Mouse (Mus musculus): Measurements from ENCODE around the gene Grsf1. TPM values are rescaled to one million over a fixed set of nuclear protein-coding genes. Genes with fewer than 3 reads are reported as not detected.

Gene Grsf1
- total RNA-seq (2021), result 100 to 1,000 TPM; 120 to 143 TPM
- long read RNA-seq, experiment 1, transcript Grsf1-202 (10 exons, 2,286 nt), result minor isoform, 5 of 107 reads
- long read RNA-seq, experiment 1, transcript Grsf1-201 (10 exons, 2,538 nt), result major isoform, 86 of 107 reads
- long read RNA-seq, experiment 1, partial matches to known transcripts, result 5 of 107 reads
- long read RNA-seq, experiment 1, other reads (novel, unspliced or antisense), result 11 of 107 reads
- long read RNA-seq, experiment 2, transcript Grsf1-202 (10 exons, 2,286 nt), result minor isoform, 8 of 236 reads
- long read RNA-seq, experiment 2, transcript Grsf1-201 (10 exons, 2,538 nt), result major isoform, 195 of 236 reads
- long read RNA-seq, experiment 2, partial matches to known transcripts, result 11 of 236 reads
- long read RNA-seq, experiment 2, other reads (novel, unspliced or antisense), result 22 of 236 reads

DNA sequence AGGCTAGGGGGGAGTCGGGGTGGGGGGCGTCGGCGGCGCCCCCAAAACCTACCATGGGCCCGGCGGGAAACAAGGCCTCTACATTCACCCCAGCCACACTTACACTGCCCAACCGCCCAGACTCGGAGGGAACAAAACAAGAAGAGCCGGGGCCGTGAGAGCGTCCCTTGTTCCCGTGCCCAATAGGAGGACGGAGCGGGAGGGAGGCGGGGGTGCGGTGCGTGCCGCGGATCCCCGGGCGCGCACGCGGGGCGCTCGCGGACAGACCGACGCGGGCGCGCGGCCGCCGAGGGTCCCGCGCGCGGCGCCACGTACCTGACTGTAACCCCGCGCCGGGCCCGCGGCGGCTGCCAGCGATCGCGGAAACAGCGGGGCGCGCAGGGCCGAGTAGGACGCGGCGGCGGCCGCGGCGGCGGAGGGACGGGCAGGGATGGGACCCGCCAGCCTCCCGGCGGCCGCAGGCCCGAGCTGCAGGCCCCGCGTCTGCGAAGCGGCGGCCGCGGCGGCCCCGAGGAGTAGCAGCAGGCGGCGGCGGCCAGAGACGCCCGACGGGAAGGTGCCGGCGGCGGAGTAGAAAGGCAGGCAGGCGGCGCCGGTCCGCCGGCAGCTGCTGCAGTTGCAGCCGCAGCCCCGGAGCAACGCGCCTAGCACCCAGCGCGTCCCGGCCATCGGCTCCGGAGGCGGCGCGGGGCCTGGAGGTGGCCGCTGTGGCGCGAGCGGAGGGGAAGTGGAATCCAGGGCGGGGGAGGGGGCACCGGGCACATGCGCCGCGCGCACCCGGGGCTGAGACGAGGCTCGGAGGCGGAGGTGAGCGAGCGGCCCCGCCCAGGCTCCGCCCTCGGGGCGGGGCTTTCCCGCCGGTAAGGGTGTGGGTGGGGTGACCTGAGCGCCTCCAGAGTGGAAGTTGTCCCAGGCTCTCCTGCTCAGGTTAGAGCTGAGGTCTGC, at the start of gene Grsf1:
TSS of gene Grsf1 (minus strand) at position 729 of the 945 bp plus-strand sequence.
- DNase-seq (ENCODE audit: low spot score in 2 of 2), result peak; percentile 90 to 91

DNA sequence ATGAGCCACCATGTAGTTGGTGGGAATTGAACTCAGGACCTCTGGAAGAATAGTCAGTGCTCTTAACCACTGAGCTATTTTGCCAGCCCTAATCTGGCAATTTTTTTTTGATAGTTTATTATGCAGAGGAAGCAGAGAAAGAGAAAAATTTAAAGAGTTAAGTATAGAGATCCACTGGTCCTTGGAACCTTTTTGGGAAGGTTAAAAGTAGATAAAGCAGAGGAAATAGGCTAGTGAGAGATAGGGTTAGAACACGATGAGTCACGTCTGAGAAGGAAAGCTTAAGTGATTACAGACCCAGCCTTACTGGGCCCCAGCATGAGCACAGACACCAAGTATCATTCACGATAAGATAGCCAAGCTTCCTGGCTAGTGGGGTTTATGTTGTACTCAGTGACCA, 48.1 kb upstream of the Grsf1 start:
- no peak for DNase-seq (ENCODE audit: low spot score in 2 of 2)

DNA sequence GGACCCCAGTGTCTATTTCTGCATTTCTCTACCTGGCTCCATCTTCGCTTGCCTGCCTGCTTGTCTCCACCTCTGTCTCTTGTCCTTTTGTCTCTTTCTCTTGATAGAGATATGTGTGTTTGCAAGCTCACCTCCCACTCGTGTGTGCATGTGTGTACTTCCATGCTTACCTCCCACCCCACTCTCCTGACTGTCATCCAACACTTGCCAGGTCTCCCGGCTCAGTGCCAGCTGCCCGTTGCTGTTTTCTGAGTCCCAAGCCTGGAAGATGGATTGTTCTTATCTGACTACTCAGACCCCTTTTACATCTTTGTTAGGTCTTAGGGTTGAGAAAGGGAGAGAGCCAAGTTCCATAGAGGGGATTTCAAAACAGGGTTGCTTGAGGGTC, 46.2 kb upstream of the Grsf1 start:
- peak; percentile 12 to 32 for DNase-seq (ENCODE audit: low spot score in 2 of 2)

DNA sequence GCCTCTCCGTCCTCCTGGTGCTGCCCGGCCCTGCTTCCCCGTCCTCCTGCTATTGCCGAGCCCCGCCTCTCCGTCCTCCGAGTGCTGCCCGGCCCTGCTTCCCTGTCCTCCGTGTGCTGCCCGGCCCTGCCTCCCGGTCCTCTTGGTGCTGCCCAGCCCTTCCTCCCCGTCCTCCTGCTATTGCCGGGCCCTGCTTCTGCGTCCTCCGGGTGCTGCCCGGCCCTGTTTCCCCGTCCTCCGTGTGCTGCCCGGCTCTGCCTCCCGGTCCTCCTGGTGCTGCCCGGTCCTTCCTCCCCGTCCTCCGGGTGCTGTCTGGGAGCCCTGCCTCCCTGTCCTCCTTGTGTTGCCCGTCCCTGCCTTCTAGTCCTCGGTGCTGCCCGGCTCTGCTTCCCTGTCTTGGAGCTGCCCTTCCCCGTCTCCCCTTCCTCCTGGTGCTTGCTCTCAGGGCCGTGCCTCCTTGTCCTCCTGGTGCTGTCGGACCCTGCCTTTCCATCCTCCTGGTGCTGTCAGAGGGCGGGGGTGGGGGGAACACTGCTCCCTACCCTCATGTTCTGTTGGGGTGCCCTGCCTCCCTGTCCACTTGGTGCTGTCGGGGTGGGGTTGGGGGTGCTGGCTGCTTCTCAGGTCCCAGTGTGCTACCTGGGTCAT, 45.7 kb upstream of the Grsf1 start:
- peak; percentile 35 to 37 for DNase-seq (ENCODE audit: low spot score in 2 of 2)

DNA sequence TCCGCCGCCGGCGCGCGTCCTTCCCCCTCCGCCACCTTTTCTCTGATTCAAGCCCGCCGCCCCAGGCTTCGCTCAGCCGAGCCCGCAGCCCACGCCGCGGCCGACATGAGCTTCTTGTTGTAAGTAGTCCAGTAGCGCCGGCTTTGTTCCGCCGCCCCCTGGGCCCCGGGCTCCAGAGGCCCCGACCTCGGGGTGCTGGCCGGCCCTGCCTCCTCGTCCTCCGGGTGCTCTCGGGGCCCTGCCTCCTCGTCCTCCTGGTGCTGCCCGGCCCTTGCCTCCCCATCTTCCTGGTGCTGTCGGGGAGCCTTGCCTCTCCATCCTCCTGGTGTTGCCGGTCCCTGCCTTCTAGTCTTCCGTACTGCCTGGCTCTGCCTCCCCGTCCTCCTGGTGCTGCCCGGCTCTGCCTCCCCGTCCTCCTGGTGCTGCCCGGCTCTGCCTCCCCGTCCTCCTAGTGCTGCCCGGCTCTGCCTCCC, 45.1 kb upstream of the Grsf1 start:
- no peak for DNase-seq (ENCODE audit: low spot score in 2 of 2)

DNA sequence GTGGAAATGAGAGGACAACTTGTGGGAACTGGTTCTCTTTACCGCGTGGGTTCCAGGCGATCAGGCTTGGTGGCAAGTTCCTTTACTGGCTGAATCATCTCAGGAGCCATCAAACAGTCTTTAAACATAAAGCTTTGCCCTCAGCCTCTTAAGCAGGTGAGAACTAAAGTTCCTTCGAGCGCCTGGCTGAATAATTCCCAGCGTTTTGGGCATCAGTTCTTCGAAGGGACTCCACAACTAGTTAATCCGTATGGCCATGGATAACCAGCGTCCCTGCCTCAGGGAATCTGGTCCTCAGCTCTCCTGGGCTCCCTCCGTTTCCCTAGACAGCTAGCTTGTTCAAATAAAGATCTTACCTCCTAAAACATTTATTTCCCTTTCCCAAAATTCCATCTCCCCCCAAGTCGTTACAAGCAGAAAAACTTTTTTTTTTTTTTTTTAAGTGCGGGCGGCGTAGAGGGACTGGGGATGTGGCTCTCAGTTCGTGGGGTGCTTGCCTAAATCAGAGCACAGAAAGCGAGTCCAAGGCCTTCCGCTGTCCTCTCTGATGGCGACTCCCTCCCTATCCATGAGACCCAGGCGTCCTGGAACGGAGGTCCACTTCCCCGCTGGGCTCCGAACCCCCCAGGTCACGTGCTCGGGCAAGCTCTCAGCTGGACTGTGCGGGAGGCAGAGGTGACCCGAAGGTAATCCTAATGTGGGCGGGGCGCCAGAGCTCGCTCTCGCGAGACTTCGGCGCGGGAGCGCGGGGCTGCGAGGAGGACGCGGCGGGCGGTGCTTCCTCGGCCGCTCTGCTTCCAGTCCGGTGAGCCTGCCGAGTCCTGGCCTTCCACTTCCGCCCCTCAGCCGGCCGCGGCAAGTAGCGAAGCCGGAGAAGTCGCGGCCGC, 44.4 kb upstream of the Grsf1 start, which contains the start of gene Mob1b:
TSS of gene Mob1b (plus strand) at position 740 of the 887 bp plus-strand sequence.
- peak; percentile 99 for DNase-seq (ENCODE audit: low spot score in 2 of 2)

DNA sequence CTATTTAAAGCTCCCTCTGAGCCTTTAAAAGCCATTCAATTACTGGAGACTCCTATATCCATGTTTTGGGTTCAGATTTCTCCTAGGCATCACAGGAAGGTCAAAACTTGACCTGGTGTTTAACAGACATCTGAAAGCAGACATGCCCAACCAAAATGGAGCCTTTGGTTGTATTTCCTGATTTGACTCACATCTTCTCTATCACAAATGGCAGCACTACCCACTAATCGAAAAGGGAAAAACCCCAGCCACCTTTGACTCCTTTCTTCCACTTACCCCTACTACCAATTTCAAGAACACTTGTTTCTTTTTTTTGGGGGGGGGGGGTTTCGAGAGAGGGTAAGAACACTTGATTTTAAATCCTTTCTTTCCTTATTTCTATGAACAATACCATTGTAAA, 41.0 kb upstream of the Grsf1 start:
- no peak for DNase-seq (ENCODE audit: low spot score in 2 of 2)

DNA sequence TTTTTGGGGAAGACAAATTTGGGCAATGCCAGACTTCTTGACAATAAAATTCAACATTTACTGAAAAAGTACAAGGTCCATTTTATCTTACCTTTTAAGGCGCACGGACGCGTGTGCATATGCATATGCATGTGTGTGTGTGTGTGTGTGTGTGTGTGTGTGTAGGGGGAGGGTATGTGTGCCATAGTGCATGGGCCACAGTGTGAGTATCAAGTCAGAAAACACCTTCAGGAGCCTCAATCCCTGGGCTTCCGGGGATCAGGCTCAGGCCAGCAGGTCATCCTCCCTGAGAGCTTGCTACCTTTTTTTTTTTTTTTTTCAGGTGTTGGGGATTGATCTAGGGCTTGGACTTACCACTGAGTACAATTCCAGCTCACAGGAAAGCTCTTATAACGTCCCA, 36.4 kb upstream of the Grsf1 start:
- DNase-seq (ENCODE audit: low spot score in 2 of 2), result no peak

DNA sequence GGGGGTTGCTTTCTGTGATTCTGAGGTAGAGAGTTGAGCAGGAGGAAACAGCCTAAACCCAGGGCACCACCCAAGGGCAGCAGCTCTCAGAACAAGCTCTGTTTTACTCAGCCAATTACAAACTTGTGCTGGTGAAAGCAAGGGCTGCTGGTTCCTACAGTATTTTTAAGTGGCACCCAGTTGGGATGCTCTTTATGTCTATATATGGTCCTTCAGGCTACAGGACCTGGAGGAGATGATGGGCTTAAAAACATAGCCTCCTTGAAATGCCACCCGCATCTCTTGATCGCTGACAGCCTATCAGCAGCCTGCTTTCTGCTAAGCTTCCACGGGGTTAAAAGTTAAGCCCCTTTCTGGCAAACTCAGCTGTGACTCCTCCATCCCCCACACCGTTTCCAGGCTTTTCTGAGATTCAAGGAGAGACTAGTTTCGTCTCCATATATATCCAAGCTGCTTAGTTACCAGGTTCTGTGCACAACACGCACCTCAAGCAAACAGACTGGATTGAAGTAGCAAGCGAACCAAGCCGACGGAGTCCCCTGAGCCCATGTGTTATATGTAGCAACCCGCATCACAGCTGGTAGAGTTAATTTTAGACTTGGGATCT, 35.8 kb upstream of the Grsf1 start:
- DNase-seq (ENCODE audit: low spot score in 2 of 2), result no peak

DNA sequence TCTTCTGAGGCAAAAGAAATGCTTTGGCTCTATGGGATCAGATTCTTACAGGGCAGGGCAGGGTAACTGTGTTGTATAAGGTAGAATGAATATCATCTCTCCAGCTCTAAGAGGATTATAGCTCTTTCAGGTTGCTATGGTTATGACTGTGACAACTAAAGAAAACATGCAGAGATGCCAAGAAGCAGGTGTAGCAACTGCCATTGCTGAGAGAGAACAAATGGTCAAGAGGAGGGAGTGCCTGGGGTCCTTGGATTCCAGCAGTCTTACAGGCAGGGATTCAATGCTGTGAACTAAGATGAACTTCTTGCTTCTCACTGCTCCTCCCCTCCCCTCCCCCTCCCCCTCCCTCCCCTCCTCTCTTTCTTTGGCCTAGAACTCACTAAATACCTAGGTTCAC, 35.2 kb upstream of the Grsf1 start:
- no peak for DNase-seq (ENCODE audit: low spot score in 2 of 2)

DNA sequence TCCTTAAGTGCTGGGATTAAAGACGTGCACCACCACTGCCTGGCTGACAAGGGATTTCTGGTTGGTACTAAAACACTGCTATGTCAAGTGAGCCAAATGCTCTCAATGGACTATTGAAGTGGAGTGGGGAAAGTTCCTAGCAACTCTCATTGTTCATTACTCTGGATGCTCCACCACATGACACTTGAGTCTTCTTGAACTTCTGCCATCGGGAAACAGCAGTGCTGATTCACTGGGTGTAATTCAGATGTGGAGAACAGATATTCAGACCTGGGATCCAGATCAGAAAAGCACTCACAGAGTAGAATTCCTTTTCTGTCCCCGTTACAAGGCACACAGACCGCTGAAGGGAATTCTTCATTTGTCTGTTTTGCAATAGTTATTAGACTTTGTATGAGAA, 27.6 kb upstream of the Grsf1 start:
- DNase-seq (ENCODE audit: low spot score in 2 of 2), result no peak

DNA sequence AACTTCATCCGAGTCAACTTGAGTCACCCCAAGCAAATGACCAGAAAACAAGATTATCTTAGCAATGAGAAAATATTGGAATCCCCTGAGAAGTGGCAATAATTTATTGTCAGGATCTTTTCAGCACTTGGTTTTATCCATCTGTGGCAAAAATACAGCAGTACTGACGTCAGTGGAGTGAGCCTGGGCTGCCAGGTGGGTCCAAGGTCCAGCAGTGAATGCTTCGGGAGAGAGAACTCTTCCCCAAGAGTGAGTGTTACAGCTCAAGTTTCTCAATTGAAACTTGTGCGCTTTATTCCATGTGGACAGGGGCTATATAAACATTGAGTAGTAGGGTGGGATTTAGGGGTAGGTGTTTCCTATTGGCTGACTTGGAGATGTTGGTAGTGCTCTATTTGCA, 26.1 kb upstream of the Grsf1 start:
- no peak for DNase-seq (ENCODE audit: low spot score in 2 of 2)

DNA sequence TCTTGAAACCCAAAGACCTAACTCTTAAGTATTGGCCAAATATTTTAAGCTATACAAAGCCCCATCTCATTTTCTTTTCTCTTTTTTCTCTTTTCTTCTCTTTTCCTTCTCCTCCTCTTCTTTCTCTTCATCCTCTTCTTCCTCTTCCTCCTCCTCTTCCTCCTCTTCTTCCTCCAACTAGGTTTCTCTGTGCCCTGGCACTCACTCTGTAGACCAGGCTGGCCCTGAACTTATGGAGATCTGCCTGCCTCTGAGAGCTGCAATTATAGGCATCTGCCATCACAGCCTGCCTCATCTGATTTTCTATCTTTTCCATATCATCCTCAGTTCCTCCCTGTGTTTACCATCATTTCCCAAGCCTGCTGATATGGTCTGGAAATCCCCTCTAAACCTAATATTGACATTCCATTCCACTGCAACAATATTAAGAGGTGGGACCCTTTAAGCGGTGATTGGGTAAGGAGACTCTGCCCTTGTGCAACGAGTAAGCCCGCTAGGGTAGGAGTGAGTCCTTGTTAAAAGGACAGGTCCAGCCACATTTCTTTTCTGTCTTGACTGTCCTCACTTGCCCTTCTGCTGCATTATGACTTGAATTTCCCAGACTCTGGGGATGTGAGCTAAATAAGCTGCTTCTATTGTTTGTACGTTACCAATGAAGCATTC, 23.4 kb upstream of the Grsf1 start:
- no peak for DNase-seq (ENCODE audit: low spot score in 2 of 2)

DNA sequence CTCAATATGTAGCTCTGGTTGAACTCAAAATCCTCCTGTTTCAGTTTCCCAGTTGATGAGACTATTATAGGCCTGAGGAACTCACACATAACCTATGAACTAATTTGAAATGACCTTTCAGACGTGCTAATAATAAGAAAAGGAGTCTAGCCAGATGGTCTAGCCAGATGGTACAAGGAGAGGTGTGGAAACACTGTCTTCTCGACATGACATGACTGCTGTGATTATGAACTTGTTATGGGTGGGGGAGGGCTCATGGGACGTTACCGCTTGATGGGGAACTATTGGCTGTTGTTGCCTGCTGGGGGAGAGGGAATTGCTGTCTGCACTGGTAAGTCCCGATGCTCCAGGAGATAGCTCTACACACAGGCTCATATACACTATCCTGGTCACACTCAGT, 21.3 kb upstream of the Grsf1 start:
- no peak for DNase-seq (ENCODE audit: low spot score in 2 of 2)

DNA sequence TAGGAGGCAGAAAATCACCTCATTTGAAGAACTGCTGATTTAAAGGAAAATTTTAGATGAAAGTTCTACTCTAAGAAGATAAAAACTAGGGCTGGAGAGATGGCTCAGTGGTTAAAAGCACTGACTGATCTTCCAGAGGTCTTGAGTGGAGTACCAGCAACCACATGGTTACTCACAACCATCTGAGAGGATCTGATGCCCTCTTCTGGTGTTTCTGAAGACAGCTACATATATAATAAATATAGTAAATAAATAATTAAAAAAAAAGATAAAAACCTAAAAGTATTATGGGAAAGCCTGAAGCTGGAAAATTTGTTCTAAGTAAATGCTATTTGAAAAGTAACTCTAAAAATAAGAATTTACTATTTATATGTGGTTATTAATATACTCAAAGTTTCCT, 17.1 kb upstream of the Grsf1 start:
- DNase-seq (ENCODE audit: low spot score in 2 of 2), result no peak

DNA sequence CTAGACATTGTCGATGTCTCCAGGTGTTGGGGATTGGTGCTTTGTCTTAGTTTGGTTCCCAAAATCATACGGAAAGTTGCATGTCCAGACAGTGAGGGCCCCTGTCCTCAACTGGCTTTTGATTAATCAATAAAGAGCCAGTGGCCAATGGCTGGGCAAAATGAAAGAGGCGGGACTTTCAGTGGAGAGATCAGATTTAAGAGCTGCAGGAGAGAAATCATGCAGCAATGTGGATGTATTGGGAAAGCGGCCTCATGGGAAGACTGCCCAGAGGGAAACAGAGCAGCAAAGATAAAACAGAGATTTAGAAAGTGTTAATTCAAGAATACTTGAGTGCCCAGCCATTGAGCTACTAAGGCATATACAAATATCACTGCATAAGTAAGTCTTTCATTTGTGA, 16.6 kb upstream of the Grsf1 start:
- DNase-seq (ENCODE audit: low spot score in 2 of 2), result no peak

DNA sequence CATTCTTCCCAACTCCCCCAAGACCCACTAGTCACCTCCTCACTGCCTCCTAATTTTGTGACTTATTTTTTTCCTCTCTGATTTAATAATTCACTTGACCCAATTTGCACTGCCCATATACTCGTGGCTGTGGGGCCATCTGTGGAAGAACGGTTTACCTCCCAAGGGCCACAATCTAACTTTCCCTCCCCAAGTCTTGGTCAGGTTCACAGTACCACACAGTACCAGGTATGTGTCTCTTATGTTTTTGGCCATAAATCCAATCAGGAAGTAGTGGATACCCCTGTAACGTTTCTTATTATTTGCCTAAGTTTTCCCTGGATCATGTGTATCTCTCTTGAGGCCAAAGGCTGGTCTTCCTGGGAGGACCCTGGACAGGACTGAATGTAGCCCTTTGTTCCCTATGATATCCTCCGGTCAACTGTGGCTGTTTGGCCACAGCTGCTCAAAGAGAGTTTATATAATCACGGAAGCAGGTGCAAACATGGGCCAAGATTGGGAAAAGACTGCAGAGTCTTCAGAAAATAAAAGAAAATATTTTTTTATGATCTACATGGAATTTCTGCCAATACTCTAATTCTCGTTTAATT, 15.6 kb upstream of the Grsf1 start:
- no peak for DNase-seq (ENCODE audit: low spot score in 2 of 2)

DNA sequence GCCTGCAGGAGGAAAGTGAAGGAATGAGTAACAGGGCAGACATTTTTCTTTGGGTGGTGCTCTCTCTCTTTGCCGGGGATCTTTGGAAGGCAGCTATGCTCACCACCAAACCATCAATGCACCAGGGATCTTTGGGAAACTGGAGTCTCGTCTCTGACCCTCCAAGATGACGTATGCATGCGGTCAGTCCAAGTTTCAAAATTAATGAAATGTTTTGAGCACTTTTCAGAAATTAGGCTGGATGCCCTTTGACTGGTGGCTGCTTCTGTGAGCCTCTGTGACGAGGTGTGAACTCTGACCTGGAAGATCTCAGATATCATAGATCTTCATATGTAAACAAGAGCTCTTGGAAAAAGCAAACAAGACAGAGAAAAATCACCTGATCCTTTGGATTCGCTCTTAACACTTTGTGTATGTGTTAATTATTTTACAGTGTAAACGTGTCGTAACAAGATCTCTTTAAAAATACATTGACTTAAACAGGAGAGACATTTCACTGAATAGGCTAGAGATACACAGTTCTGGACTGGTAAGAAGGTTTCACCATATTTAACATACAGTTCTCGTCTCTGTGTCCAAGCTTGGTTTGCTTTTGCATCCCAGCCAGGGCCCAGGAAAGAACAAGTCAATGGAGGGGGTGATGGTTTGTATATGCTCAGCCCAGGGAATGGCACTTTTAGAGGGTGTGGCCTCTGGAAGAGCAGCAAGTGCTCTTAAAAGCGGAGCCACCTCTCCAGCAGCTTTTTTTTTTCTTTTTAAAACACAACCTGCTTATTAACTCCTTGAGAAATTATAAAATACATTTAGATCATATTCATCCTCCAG, 14.9 kb upstream of the Grsf1 start:
- DNase-seq (ENCODE audit: low spot score in 2 of 2), result no peak

All from adrenal gland, adult 18-20 months (tissue).